Mouse (Mus musculus) kidney, embryonic 14.5 days (tissue): ENCODE results near the gene Txnrd1. TPM values are rescaled to one million over a fixed set of nuclear protein-coding genes. Genes with fewer than 3 reads are reported as not detected.

Source experiments
- ATAC-seq: fragments of 200-750 bp; cut with Nextera tagmentation; 2 replicates; pipeline ENCODE4 v1.8.0; 2017; ENCODE audit warnings: moderate number of reproducible peaks, mild to moderate bottlenecking, moderate TSS enrichment, moderate library complexity; ENCODE audit not compliant: low FRiP score, low TSS enrichment
- H3K27ac ChIP-seq: fragments of 300-500 bp; sonication (generic); 2 replicates; pipeline ENCODE4 v1.5.1; 2014; ENCODE audit warnings: low read depth, mild to moderate bottlenecking, low read length, moderate library complexity, mixed read lengths
- H3K27me3 ChIP-seq: fragments of 300-500 bp; sonication (generic); 2 replicates; pipeline ENCODE4 v1.6.1; 2014; ENCODE audit warnings: mild to moderate bottlenecking, low read length; ENCODE audit not compliant: control insufficient read depth, insufficient read depth
- H3K36me3 ChIP-seq: fragments of 300-500 bp; sonication (generic); 2 replicates; pipeline ENCODE4 v1.6.1; 2014; ENCODE audit warnings: low read length, mixed read lengths; ENCODE audit not compliant: control insufficient read depth, insufficient read depth
- H3K4me1 ChIP-seq: fragments of 300-500 bp; sonication (generic); 2 replicates; pipeline ENCODE4 v1.6.1; 2014; ENCODE audit warnings: low read length, mixed read lengths; ENCODE audit not compliant: control insufficient read depth, insufficient read depth
- H3K4me2 ChIP-seq: fragments of 300-500 bp; sonication (generic); replicated peaks from 2 replicates; pipeline ENCODE4 v1.6.1; 2014; ENCODE audit warnings: low read depth, mild to moderate bottlenecking, low read length
- H3K4me3 ChIP-seq: fragments of 300-500 bp; sonication (generic); 2 replicates; pipeline ENCODE4 v1.5.1; 2014; ENCODE audit warnings: mild to moderate bottlenecking, low read length
- H3K9ac ChIP-seq: fragments of 300-500 bp; sonication (generic); 2 replicates; pipeline ENCODE4 v1.6.1; 2014; ENCODE audit warnings: low read depth, mild to moderate bottlenecking, low read length, moderate library complexity
- H3K9me3 ChIP-seq: fragments of 300-500 bp; sonication (generic); 2 replicates; pipeline ENCODE4 v1.6.1; 2016; ENCODE audit warnings: low read length; ENCODE audit not compliant: control insufficient read depth
- WGBS: fragments of 180-500 bp; shearing (Covaris S2); extraction: QIAGEN DNeasy Blood & Tissue Kit; methylation state at CpG from one replicate; pipeline ENCODE4 v1.1.7; 2014; 5-methylcytosine and 5-hydroxymethylcytosine counted together
- polyA plus RNA-seq: library from polyadenylated mRNA; unstranded; fragments of >200 nt; fragmentation: Nextera tagmentation; extraction: Ambion mirVana; gene quantifications from 2 replicates; pipeline ENCODE4 v1.2.1, GENCODE M21; 2014

The Txnrd1 gene
- polyA plus RNA-seq, 1 experiment from 2014 or later, result 136 TPM

- WGBS, result 6% methylated on average over 44 of the region's 52 CpGs
- Histone ChIP-seq H3K9me3 (no peaks in the 10 kb centered on the region), H3K9ac (peak overlapping the region; percentile 56), H3K4me1 (peaks cover 26% of the 10 kb centered on the region), H3K4me2 (peak overlapping the region; percentile 57), H3K4me3 (peak overlapping the region; percentile 45), H3K36me3 (no peaks in the 10 kb centered on the region), H3K27ac (no peak overlapping the region), H3K27me3 (no peaks in the 10 kb centered on the region)
- ATAC-seq, result peak; percentile 75
These were observed 21.8 kb upstream of the Txnrd1 start for GRCm38 (mm10) chr10:82811855-82812431.

GRCm38 (mm10) chr10:82814096-82814970 lies 19.4 kb upstream of the Txnrd1 start:
- H3K36me3 ChIP-seq, result no peaks in the 10 kb centered on the region
- peaks cover 17% of the 10 kb centered on the region for H3K4me1 ChIP-seq
- 13% methylated on average over 19 of the region's 19 CpGs for WGBS
- H3K9ac ChIP-seq, result no peak overlapping the region
- peak; percentile 37 for ATAC-seq
- H3K27me3 ChIP-seq, result no peaks in the 10 kb centered on the region
- no peak overlapping the region; the same call in 1 of the 2 replicates for H3K4me2 ChIP-seq
- no peak overlapping the region for H3K4me3 ChIP-seq
- peak overlapping the region; percentile 47; the same call in 1 of the 2 replicates for H3K27ac ChIP-seq
- H3K9me3 ChIP-seq, result no peaks in the 10 kb centered on the region

- Histone ChIP-seq H3K4me1 (peaks cover 16% of the 10 kb centered on the region), H3K36me3 (no peaks in the 10 kb centered on the region), H3K27me3 (no peaks in the 10 kb centered on the region), H3K4me2 (no peak overlapping the region), H3K27ac (no peak overlapping the region), H3K4me3 (no peak overlapping the region), H3K9me3 (no peaks in the 10 kb centered on the region), H3K9ac (no peak overlapping the region)
- 79% methylated on average over 9 of the region's 9 CpGs for WGBS
- no peak for ATAC-seq
These were observed 17.3 kb upstream of the Txnrd1 start for GRCm38 (mm10) chr10:82816441-82816840.

- Histone ChIP-seq H3K4me2 (no peak overlapping the region), H3K27ac (no peak overlapping the region), H3K36me3 (no peaks in the 10 kb centered on the region), H3K4me3 (no peak overlapping the region), H3K27me3 (no peaks in the 10 kb centered on the region), H3K9me3 (no peaks in the 10 kb centered on the region; the same call in 1 of the 2 replicates), H3K4me1 (peaks cover 16% of the 10 kb centered on the region), H3K9ac (no peak overlapping the region)
- no peak for ATAC-seq
- 89% methylated on average over 3 of the region's 3 CpGs for WGBS
These were observed 16.2 kb upstream of the Txnrd1 start for GRCm38 (mm10) chr10:82817514-82817913.

GRCm38 (mm10) chr10:82817936-82818335 lies 15.8 kb upstream of the Txnrd1 start:
- Histone ChIP-seq H3K4me1 (peaks cover 16% of the 10 kb centered on the region), H3K9me3 (no peaks in the 10 kb centered on the region; the same call in 1 of the 2 replicates), H3K27ac (no peak overlapping the region), H3K36me3 (no peaks in the 10 kb centered on the region), H3K9ac (no peak overlapping the region), H3K27me3 (no peaks in the 10 kb centered on the region), H3K4me2 (no peak overlapping the region), H3K4me3 (no peak overlapping the region)
- ATAC-seq, result no peak
- 37% methylated on average over 9 of the region's 9 CpGs for WGBS

GRCm38 (mm10) chr10:82818661-82819060 lies 15.1 kb upstream of the Txnrd1 start:
- no peaks in the 10 kb centered on the region for H3K27me3 ChIP-seq
- H3K4me1 ChIP-seq, result peaks cover 14% of the 10 kb centered on the region
- H3K9ac ChIP-seq, result no peak overlapping the region
- H3K27ac ChIP-seq, result no peak overlapping the region
- no peak overlapping the region for H3K4me2 ChIP-seq
- no peak overlapping the region for H3K4me3 ChIP-seq
- no peak for ATAC-seq
- no peaks in the 10 kb centered on the region; the same call in 1 of the 2 replicates for H3K9me3 ChIP-seq
- WGBS, result 87% methylated on average over 6 of the region's 6 CpGs
- no peaks in the 10 kb centered on the region for H3K36me3 ChIP-seq

GRCm38 (mm10) chr10:82823108-82823778 lies 10.5 kb upstream of the Txnrd1 start:
- H3K27ac ChIP-seq, result no peak overlapping the region
- H3K27me3 ChIP-seq, result no peaks in the 10 kb centered on the region
- H3K4me1 ChIP-seq, result no peaks in the 10 kb centered on the region
- no peaks in the 10 kb centered on the region for H3K36me3 ChIP-seq
- WGBS, result 61% methylated on average over 14 of the region's 14 CpGs
- no peak for ATAC-seq
- H3K4me2 ChIP-seq, result no peak overlapping the region
- H3K9me3 ChIP-seq, result no peaks in the 10 kb centered on the region; the same call in 1 of the 2 replicates
- H3K9ac ChIP-seq, result no peak overlapping the region
- H3K4me3 ChIP-seq, result no peak overlapping the region

- H3K27me3 ChIP-seq, result no peaks in the 10 kb centered on the region
- H3K4me2 ChIP-seq, result no peak overlapping the region
- no peaks in the 10 kb centered on the region for H3K36me3 ChIP-seq
- H3K27ac ChIP-seq, result no peak overlapping the region
- no peaks in the 10 kb centered on the region for H3K4me1 ChIP-seq
- no peak overlapping the region for H3K4me3 ChIP-seq
- ATAC-seq, result no peak
- 52% methylated on average over 5 of the region's 5 CpGs for whole genome bisulfite sequencing
- H3K9me3 ChIP-seq, result no peaks in the 10 kb centered on the region; the same call in 1 of the 2 replicates
- H3K9ac ChIP-seq, result no peak overlapping the region
These were observed 10.0 kb upstream of the Txnrd1 start for GRCm38 (mm10) chr10:82823779-82824177.
